Mouse (Mus musculus) gastrocnemius, postnatal 36 days (tissue): ENCODE measurements at regions not wholly inside any gene's neighbourhood (a gene's known extent, or its start where the extent isn't known, plus 50 kb on each side); places are given as distances from the start of the nearest gene placed in this dataset.

Source experiments
- DNase-seq, 2 experiments: peaks; one replicate each; pipeline ENCODE4 v3.0.0; 2022
- intact Hi-C: fragments of 180-260 bp; cut with DNase I; formaldehyde crosslinking; loops from one replicate; pipeline ENCODE4 v1.15.1; 2025

DNA sequence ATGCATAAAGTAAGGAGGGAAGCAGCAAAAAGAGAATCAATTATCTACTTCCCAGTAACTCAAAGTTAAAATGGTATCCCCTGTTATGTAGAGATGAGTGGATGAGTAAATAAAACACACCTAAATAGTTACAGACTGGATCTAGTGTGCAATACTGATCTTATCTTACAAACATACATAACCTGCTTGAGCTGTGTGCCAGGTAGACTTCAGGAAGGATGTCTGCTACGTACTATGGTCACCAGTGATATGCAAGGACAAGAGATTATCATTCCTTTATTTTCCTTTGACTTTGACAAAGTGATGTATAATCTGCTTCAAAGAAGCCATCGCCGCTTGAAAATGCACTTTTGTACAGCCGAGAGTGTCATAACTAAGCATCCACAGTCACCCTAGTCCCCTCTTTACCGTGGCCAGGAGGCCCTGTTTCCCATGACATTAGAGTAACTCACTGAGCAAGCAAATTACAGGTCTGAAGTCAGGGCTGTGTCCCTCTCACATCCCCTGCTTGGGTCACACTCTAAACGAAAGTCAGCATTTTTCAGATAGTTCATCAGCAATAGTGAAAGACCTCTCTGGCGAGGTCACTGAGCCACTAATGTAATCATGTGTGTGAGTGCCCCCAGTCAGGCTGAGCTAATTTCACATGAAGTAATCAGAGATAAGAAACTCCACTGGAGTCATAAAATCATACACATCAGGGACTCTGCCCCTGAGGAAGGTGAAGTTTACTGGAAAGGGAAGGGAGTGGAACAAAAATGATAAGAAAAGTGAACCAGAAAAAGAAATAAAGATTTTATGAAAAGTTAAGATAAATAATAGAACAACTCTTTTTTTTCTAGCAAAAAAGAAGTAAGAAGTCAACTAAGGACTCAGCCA lies 929.8 kb upstream of the Gm7489 start:
- intact Hi-C loops = no loop called here

DNA sequence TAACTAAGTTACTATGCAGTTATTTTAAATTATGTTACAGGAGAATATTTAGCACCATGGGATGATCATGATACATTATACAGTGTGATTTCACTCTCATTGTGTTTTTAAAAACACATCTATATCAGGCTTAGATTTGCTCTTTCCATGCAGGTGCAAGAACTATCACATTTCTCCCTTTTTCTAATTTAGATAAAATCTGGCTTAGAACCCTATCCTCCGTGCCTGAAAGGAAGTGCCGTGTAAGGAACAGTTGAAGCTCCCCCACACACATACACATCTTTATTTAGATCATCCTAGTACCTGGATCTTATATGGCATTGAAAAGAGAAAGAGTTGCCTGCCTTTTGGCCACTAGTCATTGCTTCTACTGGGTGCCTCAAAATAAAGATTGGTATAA lies 925.0 kb upstream of the Gm7489 start:
- intact Hi-C loops = no loop called here

More for the DNA sequence above, 929.8 kb upstream of the Gm7489 start:
- no peak for DNase-seq

DNA sequence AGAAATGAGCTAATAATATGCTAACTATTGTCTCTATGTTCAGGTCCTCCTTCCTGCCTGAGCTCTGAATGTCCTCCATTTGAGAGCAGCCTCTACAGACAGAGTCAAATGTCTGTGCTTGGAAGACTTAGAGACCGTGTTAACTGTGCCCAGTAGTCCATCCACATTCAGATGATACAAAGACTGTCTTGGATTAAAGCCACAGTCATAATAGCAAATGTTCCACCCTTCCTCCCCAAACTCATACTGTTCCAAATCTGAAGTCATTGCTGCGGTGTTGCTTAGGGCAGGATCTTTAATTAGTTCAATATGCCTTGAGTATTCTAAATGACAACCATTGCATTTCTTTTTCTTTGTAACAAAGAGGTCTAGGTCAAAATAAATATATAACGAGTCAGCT lies 923.2 kb upstream of the Gm7489 start:
- intact Hi-C loops = no loop called here
- DNase-seq = no peak

More for the DNA sequence above, 925.0 kb upstream of the Gm7489 start:
- DNase-seq = no peak

- DNase-seq = no peak
- intact Hi-C loops = no loop called here
Observed at GRCm38 (mm10) chr15:52963918-52964317, 920.8 kb upstream of the Gm7489 start.

GRCm38 (mm10) chr15:52964403-52964802 lies 920.3 kb upstream of the Gm7489 start:
- intact Hi-C loops = no loop called here
- no peak for DNase-seq

GRCm38 (mm10) chr15:52967801-52968235 lies 916.9 kb upstream of the Gm7489 start:
- DNase-seq = peak; percentile 19 to 52
- intact Hi-C loops = no loop called here

- DNase-seq = peak; percentile 13 to 21
- intact Hi-C loops = no loop called here
Observed at GRCm38 (mm10) chr15:52982821-52983220, 901.9 kb upstream of the Gm7489 start.

DNA sequence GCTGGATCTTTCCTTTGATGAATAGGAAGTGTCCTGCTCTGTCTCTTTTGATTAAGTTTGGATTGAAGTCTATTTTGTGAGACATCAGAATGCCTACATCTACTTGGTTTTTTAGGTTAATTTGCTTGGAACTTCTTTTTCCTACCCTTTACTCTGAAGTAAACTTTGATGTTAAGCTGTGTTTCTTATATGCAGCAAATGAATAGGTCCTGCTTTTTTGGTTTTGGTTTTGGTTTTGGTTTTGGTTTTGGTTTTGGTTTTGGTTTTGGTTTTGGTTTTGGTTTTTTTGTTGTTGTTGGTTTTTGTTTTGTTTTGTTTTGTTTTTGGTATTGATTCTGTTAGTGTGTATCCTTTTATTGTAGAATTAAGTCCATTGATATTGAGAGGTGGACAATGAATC lies 894.1 kb upstream of the Gm7489 start:
- intact Hi-C loops = no loop called here
- DNase-seq = no peak

DNA sequence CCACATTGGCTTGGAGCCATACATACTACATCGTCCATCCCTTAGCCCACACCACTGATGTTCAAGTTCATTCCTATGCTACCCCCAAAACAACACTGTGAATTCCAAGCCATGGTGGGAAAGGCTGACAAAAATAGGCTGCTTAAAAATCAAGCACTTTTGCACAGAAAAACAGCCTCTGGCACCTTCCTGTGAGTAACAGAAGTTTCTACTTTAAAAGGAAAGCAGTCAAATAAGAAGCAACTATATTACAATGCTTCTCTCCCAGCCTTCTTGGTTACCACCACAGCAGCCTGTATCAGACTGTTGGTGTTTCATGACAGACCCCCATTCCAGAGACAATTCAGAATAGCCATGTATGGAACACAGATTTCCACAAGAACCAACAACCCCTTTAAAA lies 890.4 kb upstream of the Gm7489 start:
- no peak for DNase-seq
- intact Hi-C loops = no loop called here

GRCm38 (mm10) chr15:52999200-52999599 lies 885.5 kb upstream of the Gm7489 start:
- DNase-seq = no peak
- intact Hi-C loops = no loop called here

DNA sequence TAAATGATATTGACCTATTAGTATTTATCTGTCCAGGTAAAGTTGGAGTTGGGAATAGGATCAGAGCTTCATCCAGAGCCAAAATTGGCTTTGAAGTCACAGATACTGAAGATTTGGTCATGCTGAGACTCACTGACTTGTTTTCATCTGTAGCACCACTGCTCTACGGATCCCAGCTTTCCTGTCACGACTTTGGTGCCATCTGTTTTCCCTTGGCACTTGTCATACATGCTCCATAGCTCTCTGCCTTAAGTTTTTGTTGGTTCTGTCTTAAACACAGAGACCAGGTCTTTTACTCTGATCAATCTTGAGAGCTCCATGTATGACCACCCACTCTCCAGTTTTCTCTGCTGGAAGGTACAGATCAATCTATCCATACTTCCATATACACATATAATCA lies 884.9 kb upstream of the Gm7489 start:
- DNase-seq = no peak
- intact Hi-C loops = no loop called here

DNA sequence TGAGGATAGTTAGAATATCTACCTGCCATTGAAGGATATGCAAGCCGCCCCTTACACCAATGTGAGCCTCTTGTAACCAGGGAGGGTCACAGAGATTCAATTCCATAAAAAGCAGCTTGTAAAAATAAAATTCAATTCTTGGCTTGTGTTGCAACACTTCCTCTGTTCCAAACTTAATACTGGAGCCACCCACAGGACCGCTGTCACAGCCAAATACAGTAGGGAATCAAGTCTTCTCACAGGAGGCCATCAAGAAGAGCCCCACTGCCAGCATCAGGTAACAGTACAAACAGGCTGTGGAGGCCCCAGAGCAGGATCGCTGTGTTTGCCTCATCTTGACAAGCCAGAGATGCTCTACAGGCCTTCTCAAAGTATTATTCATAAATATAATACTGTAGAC lies 883.3 kb upstream of the Gm7489 start:
- DNase-seq = no peak
- intact Hi-C loops = no loop called here

DNA sequence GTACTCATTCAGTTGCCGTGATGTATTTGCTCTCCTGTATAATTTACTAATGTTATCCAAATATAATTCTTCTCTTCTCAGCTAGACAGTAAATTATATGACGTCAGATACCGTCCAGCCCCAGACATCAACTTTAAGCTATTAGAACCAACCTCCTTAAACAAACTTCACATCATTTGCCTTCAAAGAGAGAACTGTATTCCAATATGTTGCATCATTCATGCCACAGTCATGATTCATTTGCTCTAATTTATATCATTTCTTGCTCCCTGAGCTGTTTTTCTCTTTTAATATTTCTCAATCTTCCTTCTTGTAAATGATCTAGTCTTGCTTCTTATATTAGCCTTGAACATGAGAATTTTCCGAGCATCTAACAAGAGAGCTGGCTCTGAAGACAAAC lies 882.7 kb upstream of the Gm7489 start:
- DNase-seq = no peak
- intact Hi-C loops = no loop called here

GRCm38 (mm10) chr15:53004078-53004477 lies 880.6 kb upstream of the Gm7489 start:
- intact Hi-C loops = no loop called here
- no peak for DNase-seq

- intact Hi-C loops = no loop called here
- DNase-seq = no peak
Observed at GRCm38 (mm10) chr15:53006844-53007243, 877.9 kb upstream of the Gm7489 start.

DNA sequence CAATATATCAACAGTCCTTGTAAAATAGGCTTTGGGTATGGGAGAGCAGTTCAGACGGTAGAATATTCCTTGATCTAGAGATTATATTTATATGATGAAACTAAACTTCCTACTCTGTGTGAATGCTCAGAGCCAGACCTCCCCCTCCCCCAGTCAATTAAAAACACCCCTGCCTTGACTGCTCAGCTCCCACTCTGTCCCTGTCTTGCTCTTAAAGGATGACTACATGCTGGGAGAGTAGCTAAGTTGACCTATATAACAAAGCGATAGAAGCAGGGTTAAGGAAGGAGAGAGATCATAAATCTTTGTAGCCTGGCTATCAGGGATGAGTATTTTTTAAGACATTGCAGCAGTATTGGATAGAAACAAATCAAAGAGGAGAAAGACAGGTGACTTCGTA lies 875.4 kb upstream of the Gm7489 start:
- intact Hi-C loops = no loop called here

More for the DNA sequence above, 875.4 kb upstream of the Gm7489 start:
- DNase-seq = no peak
